Comparison of ENCODE assay signal across 8 mouse cellular contexts in genomic region chr5:108714149-108714548, GRCm38 (mm10). TPM values are rescaled to one million over a fixed set of nuclear protein-coding genes. Genes with fewer than 3 reads are reported as not detected.
DNase-seq lines count a peak whose midpoint lies in the region; ATAC-seq and TF ChIP-seq lines count a peak whose summit lies in the region.

No protein-coding gene starts in this region.

- no peak overlapping the region for H3K27ac ChIP-seq in hindbrain, embryonic 14.5 days
- H3K27ac ChIP-seq in hindbrain, embryonic 12.5 days = no peak overlapping the region
- peak overlapping the region; percentile 49; the same call in 1 of the 2 replicates for H3K27ac ChIP-seq in embryonic facial prominence, embryonic 15.5 days (replicated peaks)
- peak overlapping the region; percentile 79 for H3K27ac ChIP-seq in layer of hippocampus, adult 2 months
- H3K27ac ChIP-seq in kidney, embryonic 16.5 days (ENCODE audit: low read length) = no peak overlapping the region

- no peak overlapping the region for H3K4me3 ChIP-seq in hindbrain, embryonic 14.5 days (replicated peaks; ENCODE audit: low read length)
- no peak overlapping the region for H3K4me3 ChIP-seq in hindbrain, embryonic 12.5 days
- no peak overlapping the region for H3K4me3 ChIP-seq in embryonic facial prominence, embryonic 15.5 days (replicated peaks)
- no peak overlapping the region for H3K4me3 ChIP-seq in layer of hippocampus, adult 2 months
- H3K4me3 ChIP-seq in kidney, embryonic 16.5 days (ENCODE audit: low read length) = no peak overlapping the region

- no peak for DNase-seq in hindbrain, embryonic 14.5 days (ENCODE audit: low spot score)
- DNase-seq in adrenal gland, postnatal 25 days = peak; percentile 37
- peak; percentile 43 to 44 for DNase-seq in layer of hippocampus, adult 2 months (ENCODE audit: low spot score in 2 of 2)
- DNase-seq in right cerebral cortex, postnatal 4 days = peak; percentile 22

- no peaks in the 10 kb centered on the region for H3K9me3 ChIP-seq in hindbrain, embryonic 14.5 days (ENCODE audit: control insufficient read depth, low read length)
- no peaks in the 10 kb centered on the region for H3K9me3 ChIP-seq in hindbrain, embryonic 12.5 days (replicated peaks)
- H3K9me3 ChIP-seq in embryonic facial prominence, embryonic 15.5 days (replicated peaks) = no peaks in the 10 kb centered on the region
- no peaks in the 10 kb centered on the region for H3K9me3 ChIP-seq in kidney, embryonic 16.5 days (ENCODE audit: low read length)

- H3K4me2 ChIP-seq in hindbrain, embryonic 14.5 days (replicated peaks) = no peak overlapping the region
- H3K4me2 ChIP-seq in hindbrain, embryonic 12.5 days (replicated peaks) = no peak overlapping the region
- H3K4me2 ChIP-seq in embryonic facial prominence, embryonic 15.5 days (replicated peaks) = no peak overlapping the region
- no peak overlapping the region for H3K4me2 ChIP-seq in kidney, embryonic 16.5 days (replicated peaks; ENCODE audit: low read depth, low read length)

- H3K36me3 ChIP-seq in hindbrain, embryonic 14.5 days (replicated peaks; ENCODE audit: control insufficient read depth, insufficient read depth) = no peaks in the 10 kb centered on the region
- H3K36me3 ChIP-seq in hindbrain, embryonic 12.5 days = no peaks in the 10 kb centered on the region
- H3K36me3 ChIP-seq in embryonic facial prominence, embryonic 15.5 days = no peaks in the 10 kb centered on the region
- H3K36me3 ChIP-seq in kidney, embryonic 16.5 days (ENCODE audit: insufficient read depth, low read length) = no peaks in the 10 kb centered on the region

- WGBS in hindbrain, embryonic 14.5 days = 58% methylated on average over 6 of the region's 6 CpGs
- WGBS in hindbrain, embryonic 12.5 days = 67% methylated on average over 6 of the region's 6 CpGs
- WGBS in embryonic facial prominence, embryonic 15.5 days = 30% methylated on average over 6 of the region's 6 CpGs
- 52% methylated on average over 6 of the region's 6 CpGs for WGBS in kidney, embryonic 16.5 days

- no peaks in the 10 kb centered on the region for H3K27me3 ChIP-seq in hindbrain, embryonic 14.5 days (ENCODE audit: control insufficient read depth, insufficient read depth, low read length)
- H3K27me3 ChIP-seq in hindbrain, embryonic 12.5 days = no peaks in the 10 kb centered on the region
- no peaks in the 10 kb centered on the region for H3K27me3 ChIP-seq in embryonic facial prominence, embryonic 15.5 days
- no peaks in the 10 kb centered on the region for H3K27me3 ChIP-seq in kidney, embryonic 16.5 days (ENCODE audit: insufficient read depth, low read length)

- H3K4me1 ChIP-seq in hindbrain, embryonic 14.5 days (replicated peaks; ENCODE audit: control insufficient read depth, insufficient read depth, low read length) = no peaks in the 10 kb centered on the region
- peaks cover 9% of the 10 kb centered on the region for H3K4me1 ChIP-seq in hindbrain, embryonic 12.5 days
- peaks cover 19% of the 10 kb centered on the region; the same call in 1 of the 2 replicates for H3K4me1 ChIP-seq in embryonic facial prominence, embryonic 15.5 days
- H3K4me1 ChIP-seq in kidney, embryonic 16.5 days (ENCODE audit: insufficient read depth, low read length) = no peaks in the 10 kb centered on the region

- no peak overlapping the region for H3K9ac ChIP-seq in hindbrain, embryonic 14.5 days
- H3K9ac ChIP-seq in hindbrain, embryonic 12.5 days = no peak overlapping the region
- no peak overlapping the region for H3K9ac ChIP-seq in embryonic facial prominence, embryonic 15.5 days
- no peak overlapping the region for H3K9ac ChIP-seq in kidney, embryonic 16.5 days (replicated peaks; ENCODE audit: low read length)

- TF ChIP-seq CTCF in layer of hippocampus, adult 2 months (conservative IDR thresholded peaks at IDR 0.05) = no peak

- ATAC-seq in hindbrain, embryonic 14.5 days (ENCODE audit: low FRiP score) = peak; percentile 79; the same call in 1 of the 2 replicates
- ATAC-seq in hindbrain, embryonic 12.5 days (ENCODE audit: low FRiP score) = no peak
- peak; percentile 73 for ATAC-seq in embryonic facial prominence, embryonic 15.5 days (ENCODE audit: insufficient number of reproducible peaks, low FRiP score, low TSS enrichment, low read depth)
- ATAC-seq in CD4-positive, CD25-positive, alpha-beta regulatory T cell, adult 4 months = no peak
- ATAC-seq in kidney, embryonic 16.5 days (ENCODE audit: low FRiP score, low TSS enrichment) = no peak

RNA-seq across cellular contexts. Expression of gene Fgfrl1, which starts 22.0 kb away (rescaled TPM):
- 7.0 and 9.6 TPM in 2 replicates for polyA plus RNA-seq in hindbrain, embryonic 14.5 days (2014; fragmentation: Nextera tagmentation; extraction: Ambion mirVana)
- 25.3 and 29.4 TPM in 2 replicates for polyA plus RNA-seq in hindbrain, embryonic 12.5 days (2016; fragmentation: Nextera tagmentation; extraction: Ambion mirVana)
- 24.6 and 32.3 TPM in 2 replicates for total RNA-seq in adrenal gland, postnatal 25 days (2021)
- polyA plus RNA-seq in embryonic facial prominence, embryonic 15.5 days (2015; fragmentation: Nextera tagmentation; extraction: Ambion mirVana) = 29.0 and 29.4 TPM in 2 replicates
- total RNA-seq in layer of hippocampus, adult 2 months (2021) = 10 to 100 TPM; 21.3 to 22.4 TPM
- under 1 TPM in 1 of 2 experiments, not detected in 1; 0.67 TPM for polyA plus RNA-seq in CD4-positive, CD25-positive, alpha-beta regulatory T cell, adult 4 months (2017; shearing (Covaris generic))
- polyA plus RNA-seq in kidney, embryonic 16.5 days (2015; fragmentation: Nextera tagmentation; extraction: Ambion mirVana) = 11.5 and 13.8 TPM in 2 replicates

RNA-seq across cellular contexts. Expression of gene Slc26a1, which starts 38.8 kb away (rescaled TPM):
- 3.2 and 3.5 TPM in 2 replicates for polyA plus RNA-seq in hindbrain, embryonic 14.5 days (2014; fragmentation: Nextera tagmentation; extraction: Ambion mirVana)
- 1.6 and 1.7 TPM in 2 replicates for polyA plus RNA-seq in hindbrain, embryonic 12.5 days (2016; fragmentation: Nextera tagmentation; extraction: Ambion mirVana)
- total RNA-seq in adrenal gland, postnatal 25 days (2021) = 0.15 and 1.1 TPM in 2 replicates
- 0.93 and 0.96 TPM in 2 replicates for polyA plus RNA-seq in embryonic facial prominence, embryonic 15.5 days (2015; fragmentation: Nextera tagmentation; extraction: Ambion mirVana)
- 1 to 10 TPM; 1.2 TPM for total RNA-seq in layer of hippocampus, adult 2 months (2021)
- polyA plus RNA-seq in CD4-positive, CD25-positive, alpha-beta regulatory T cell, adult 4 months (2017; shearing (Covaris generic)) = under 1 TPM; 0.16 to 0.20 TPM
- polyA plus RNA-seq in kidney, embryonic 16.5 days (2015; fragmentation: Nextera tagmentation; extraction: Ambion mirVana) = 9.5 and 9.8 TPM in 2 replicates

RNA-seq across cellular contexts. Expression of gene Dgkq, which starts 44.7 kb away (rescaled TPM):
- 25.3 and 28.4 TPM in 2 replicates for polyA plus RNA-seq in hindbrain, embryonic 14.5 days (2014; fragmentation: Nextera tagmentation; extraction: Ambion mirVana)
- polyA plus RNA-seq in hindbrain, embryonic 12.5 days (2016; fragmentation: Nextera tagmentation; extraction: Ambion mirVana) = 21.9 and 23.5 TPM in 2 replicates
- total RNA-seq in adrenal gland, postnatal 25 days (2021) = 21.2 and 22.7 TPM in 2 replicates
- polyA plus RNA-seq in embryonic facial prominence, embryonic 15.5 days (2015; fragmentation: Nextera tagmentation; extraction: Ambion mirVana) = 14.6 and 17.4 TPM in 2 replicates
- total RNA-seq in layer of hippocampus, adult 2 months (2021) = 10 to 100 TPM; 50.2 to 51.5 TPM
- 1 to 10 TPM; 5.2 to 7.0 TPM for polyA plus RNA-seq in CD4-positive, CD25-positive, alpha-beta regulatory T cell, adult 4 months (2017; shearing (Covaris generic))
- 14.2 and 14.6 TPM in 2 replicates for polyA plus RNA-seq in kidney, embryonic 16.5 days (2015; fragmentation: Nextera tagmentation; extraction: Ambion mirVana)

RNA-seq across cellular contexts. Expression of gene Idua, which starts 54.0 kb away (rescaled TPM):
- polyA plus RNA-seq in hindbrain, embryonic 14.5 days (2014; fragmentation: Nextera tagmentation; extraction: Ambion mirVana) = 9.8 and 11.3 TPM in 2 replicates
- polyA plus RNA-seq in hindbrain, embryonic 12.5 days (2016; fragmentation: Nextera tagmentation; extraction: Ambion mirVana) = 11.2 and 12.9 TPM in 2 replicates
- 17.2 and 19.1 TPM in 2 replicates for total RNA-seq in adrenal gland, postnatal 25 days (2021)
- 17.3 and 18.1 TPM in 2 replicates for polyA plus RNA-seq in embryonic facial prominence, embryonic 15.5 days (2015; fragmentation: Nextera tagmentation; extraction: Ambion mirVana)
- total RNA-seq in layer of hippocampus, adult 2 months (2021) = 10 to 100 TPM; 16.8 to 17.1 TPM
- 10 to 100 TPM; 22.1 to 56.4 TPM for polyA plus RNA-seq in CD4-positive, CD25-positive, alpha-beta regulatory T cell, adult 4 months (2017; shearing (Covaris generic))
- 12.0 and 12.9 TPM in 2 replicates for polyA plus RNA-seq in kidney, embryonic 16.5 days (2015; fragmentation: Nextera tagmentation; extraction: Ambion mirVana)

Comparison
In these comparisons a context has a peak if more than half of its experiments do, and no peak if none do; other contexts are left out.
1. ATAC-seq: peak in hindbrain, embryonic 14.5 days (single experiment) and embryonic facial prominence, embryonic 15.5 days (single experiment); none in hindbrain, embryonic 12.5 days (single experiment), CD4-positive, CD25-positive, alpha-beta regulatory T cell, adult 4 months (single experiment) and kidney, embryonic 16.5 days (single experiment).
2. H3K27ac ChIP-seq: peak in embryonic facial prominence, embryonic 15.5 days (single experiment) and layer of hippocampus, adult 2 months (single experiment); none in hindbrain, embryonic 14.5 days (single experiment), hindbrain, embryonic 12.5 days (single experiment) and kidney, embryonic 16.5 days (single experiment).